Mouse (Mus musculus) myocyte (in vitro differentiated cells): Measurements from ENCODE around the gene Fabp1.

Experiments
- MAX ChIP-seq: IDR thresholded peaks from one replicate; pipeline ENCODE4 v1.6.1; 2011; ENCODE audit warnings: low read depth, mild to moderate bottlenecking, control low read depth
- POLR2A ChIP-seq: IDR thresholded peaks from one replicate; pipeline ENCODE4 v1.6.1; 2011; ENCODE audit warnings: low read depth, mild to moderate bottlenecking, control low read depth, moderate library complexity; ENCODE audit not compliant: insufficient read length
- TCF12 ChIP-seq: IDR thresholded peaks from one replicate; pipeline ENCODE4 v1.6.1; 2011; ENCODE audit warnings: mild to moderate bottlenecking, control low read depth; ENCODE audit not compliant: poor library complexity, insufficient read depth, severe bottlenecking
- USF1 ChIP-seq: IDR thresholded peaks from one replicate; pipeline ENCODE4 v1.6.1; 2011; ENCODE audit warnings: low read depth, mild to moderate bottlenecking, control low read depth, moderate library complexity

GRCm38 (mm10) chr6:71162269-71162668 is 37.4 kb upstream of the Fabp1 start:
- no peak for TF ChIP-seq POLR2A
- TF ChIP-seq MAX, result no peak
- TF ChIP-seq USF1, result no peak
- TF ChIP-seq TCF12, result no peak
